Mouse (Mus musculus) heart, postnatal 0 days (tissue): ENCODE results near the gene Atg16l2. TPM values are rescaled to one million over a fixed set of nuclear protein-coding genes. Genes with fewer than 3 reads are reported as not detected.

ENCODE experiments used
- ATAC-seq: fragments of 200-750 bp; cut with Nextera tagmentation; 2 replicates; pipeline ENCODE4 v1.8.0; 2017; ENCODE audit warnings: low read depth, moderate number of reproducible peaks, moderate library complexity; ENCODE audit not compliant: insufficient read depth
- DNase-seq: peaks from one replicate; pipeline ENCODE4 v3.0.0-alpha.2; 2016; ENCODE audit warnings: low spot score
- H3K27ac ChIP-seq: fragments of 300-500 bp; sonication (generic); 2 replicates; pipeline ENCODE4 v1.5.1; 2014; ENCODE audit warnings: low read depth, mild to moderate bottlenecking
- H3K27me3 ChIP-seq: fragments of 300-500 bp; sonication (generic); 2 replicates; pipeline ENCODE4 v1.6.1; 2014; ENCODE audit warnings: low read length, mixed read lengths; ENCODE audit not compliant: control insufficient read depth, insufficient read depth
- H3K36me3 ChIP-seq: fragments of 300-500 bp; sonication (generic); replicated peaks from 2 replicates; pipeline ENCODE4 v1.6.1; 2014; ENCODE audit warnings: low read length, mixed read lengths; ENCODE audit not compliant: control insufficient read depth, insufficient read depth
- H3K4me1 ChIP-seq: fragments of 300-500 bp; sonication (generic); 2 replicates; pipeline ENCODE4 v1.6.1; 2014; ENCODE audit warnings: antibody characterized with exemption; ENCODE audit not compliant: control insufficient read depth, insufficient read depth
- H3K4me2 ChIP-seq: fragments of 300-500 bp; sonication (generic); 2 replicates; pipeline ENCODE4 v1.6.1; 2014; ENCODE audit warnings: low read depth, mild to moderate bottlenecking, low read length, moderate library complexity
- H3K4me3 ChIP-seq: fragments of 300-500 bp; sonication (generic); 2 replicates; pipeline ENCODE4 v1.5.1; 2014; ENCODE audit warnings: low read depth, low read length
- H3K9ac ChIP-seq: fragments of 300-500 bp; sonication (generic); replicated peaks from 2 replicates; pipeline ENCODE4 v1.6.1; 2014; ENCODE audit warnings: low read depth, low read length, mixed read lengths
- H3K9me3 ChIP-seq: fragments of 300-500 bp; sonication (generic); replicated peaks from 2 replicates; pipeline ENCODE4 v1.6.1; 2016; ENCODE audit warnings: low read length; ENCODE audit not compliant: control insufficient read depth
- CTCF ChIP-seq: IDR thresholded peaks from 2 replicates; pipeline ENCODE4 v1.5.1; 2016; ENCODE audit warnings: antibody characterized with exemption, control low read depth, low read depth
- EP300 ChIP-seq: IDR thresholded peaks from 2 replicates; pipeline ENCODE4 v1.6.1; 2016; ENCODE audit warnings: antibody characterized with exemption, low read depth
- WGBS: fragments of 180-500 bp; shearing (Covaris S2); extraction: QIAGEN DNeasy Blood & Tissue Kit; methylation state at CpG from one replicate; pipeline ENCODE4 v1.1.7; 2014; 5-methylcytosine and 5-hydroxymethylcytosine counted together
- polyA plus RNA-seq: library from polyadenylated mRNA; unstranded; fragments of >200 nt; fragmentation: Nextera tagmentation; extraction: Ambion mirVana; gene quantifications from 2 replicates; pipeline ENCODE4 v1.2.1, GENCODE M21; 2015
- total RNA-seq: library from RNA; depleted of rRNA; stranded (reverse); fragments of >200 nt; gene quantifications from 2 replicates; pipeline ENCODE4 v1.2.3, GENCODE M21; 2014; ENCODE audit warnings: low replicate concordance

Gene Atg16l2
- total and polyA plus RNA-seq, 2 experiments from 2014 or later: 15.9 to 67.1 TPM

DNA sequence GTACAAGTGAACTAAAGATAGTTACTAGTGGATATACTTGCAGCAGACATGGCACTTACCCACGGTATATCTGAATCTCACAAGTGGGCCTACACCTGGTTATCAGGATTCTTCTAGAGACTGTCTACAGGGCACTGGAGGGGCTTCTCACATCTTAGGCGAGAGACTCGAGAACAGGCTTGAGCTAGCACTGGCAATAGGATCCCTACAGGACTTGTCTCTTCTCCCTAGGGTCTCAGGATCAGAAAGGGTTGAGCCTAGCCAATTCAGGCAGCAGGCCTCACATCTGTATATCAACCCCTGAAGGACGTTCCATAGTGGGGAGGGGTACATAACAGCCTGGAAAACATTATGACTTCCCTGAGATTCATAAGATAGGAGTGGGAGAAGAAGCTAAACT is 15.2 kb downstream of the Atg16l2 start:
- H3K27me3 ChIP-seq: no peaks in the 10 kb centered on the region
- TF ChIP-seq CTCF (no peak), EP300 (no peak)
- no peaks in the 10 kb centered on the region for H3K9me3 ChIP-seq
- no peak overlapping the region for H3K4me2 ChIP-seq
- no peaks in the 10 kb centered on the region for H3K4me1 ChIP-seq
- peaks cover 75% of the 10 kb centered on the region for H3K36me3 ChIP-seq
- no peak overlapping the region for H3K4me3 ChIP-seq
- DNase-seq (no peak), ATAC-seq (no peak)
- H3K27ac ChIP-seq: no peak overlapping the region
- H3K9ac ChIP-seq: no peak overlapping the region
- WGBS: 64% methylated on average over 4 of the region's 4 CpGs

GRCm38 (mm10) chr7:101284504-101284903 is 17.5 kb downstream of the Atg16l2 start:
- Histone ChIP-seq H3K27ac (no peak overlapping the region), H3K4me1 (no peaks in the 10 kb centered on the region), H3K36me3 (peaks cover 71% of the 10 kb centered on the region), H3K9ac (no peak overlapping the region), H3K4me2 (no peak overlapping the region), H3K27me3 (no peaks in the 10 kb centered on the region), H3K4me3 (no peak overlapping the region), H3K9me3 (no peaks in the 10 kb centered on the region)
- DNase-seq: no peak
- TF ChIP-seq EP300 (no peak), CTCF (no peak)
- 86% methylated on average over 1 of the region's 1 CpGs for WGBS
- ATAC-seq: no peak

GRCm38 (mm10) chr7:101282721-101283120 is 19.3 kb downstream of the Atg16l2 start:
- 94% methylated on average over 3 of the region's 3 CpGs for WGBS
- TF ChIP-seq CTCF (no peak), EP300 (no peak)
- Histone ChIP-seq H3K4me1 (no peaks in the 10 kb centered on the region), H3K4me2 (no peak overlapping the region), H3K9me3 (no peaks in the 10 kb centered on the region), H3K27me3 (no peaks in the 10 kb centered on the region), H3K9ac (no peak overlapping the region), H3K27ac (no peak overlapping the region), H3K4me3 (no peak overlapping the region), H3K36me3 (peaks cover 78% of the 10 kb centered on the region)
- no peak for ATAC-seq
- no peak for DNase-seq

GRCm38 (mm10) chr7:101272466-101273160 is 29.4 kb downstream of the Atg16l2 start:
- no peak overlapping the region for H3K4me3 ChIP-seq
- ATAC-seq (no peak), DNase-seq (no peak)
- no peaks in the 10 kb centered on the region for H3K27me3 ChIP-seq
- no peak overlapping the region for H3K27ac ChIP-seq
- TF ChIP-seq CTCF (no peak), EP300 (no peak)
- H3K9ac ChIP-seq: no peak overlapping the region
- H3K9me3 ChIP-seq: no peaks in the 10 kb centered on the region
- peaks cover 28% of the 10 kb centered on the region for H3K36me3 ChIP-seq
- H3K4me1 ChIP-seq: peaks cover 8% of the 10 kb centered on the region
- WGBS: 79% methylated on average over 8 of the region's 8 CpGs
- H3K4me2 ChIP-seq: no peak overlapping the region

DNA sequence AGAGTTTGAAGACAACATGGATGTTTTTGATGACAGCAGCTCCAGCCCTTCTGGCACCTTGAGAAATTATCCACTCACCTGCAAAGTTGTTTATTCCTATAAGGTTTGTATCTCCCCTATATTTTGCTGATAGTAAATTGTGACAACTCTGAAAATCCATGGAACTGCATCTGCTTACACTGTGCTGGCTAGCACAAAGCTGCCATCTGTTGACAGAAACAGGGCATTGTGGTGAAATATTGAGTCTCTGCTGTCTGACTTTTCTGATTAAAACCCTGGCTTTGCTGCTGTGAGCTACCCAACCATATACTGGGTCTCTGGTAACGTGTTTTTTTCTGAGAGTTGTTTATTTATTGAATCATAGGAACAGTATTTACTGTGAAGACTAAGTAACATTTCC is 30.4 kb downstream of the Atg16l2 start:
- Histone ChIP-seq H3K27ac (no peak overlapping the region), H3K4me2 (no peak overlapping the region), H3K27me3 (no peaks in the 10 kb centered on the region), H3K9me3 (no peaks in the 10 kb centered on the region), H3K36me3 (peaks cover 18% of the 10 kb centered on the region), H3K4me1 (peaks cover 19% of the 10 kb centered on the region), H3K4me3 (no peak overlapping the region), H3K9ac (no peak overlapping the region)
- DNase-seq (peak; percentile 16), ATAC-seq (no peak)
- 88% methylated on average over 1 of the region's 1 CpGs for WGBS
- TF ChIP-seq CTCF (peak; percentile 60), EP300 (no peak)
